Mouse (Mus musculus): ENCODE results near the gene Mrpl41. TPM values are rescaled to one million over a fixed set of nuclear protein-coding genes. Genes with fewer than 3 reads are reported as not detected.
"Not testable (repeated sequence)": the region's sequence is repeated elsewhere in the genome, so short reads cannot be mapped to it uniquely, and the experiment has no call there.

Mrpl41 gene
- polyA plus RNA-seq, 1 experiment from 2014 or later, result 115 TPM

GRCm38 (mm10) chr2:24996471-24996870, 21.6 kb upstream of the Mrpl41 start:
- H3K9ac ChIP-seq, result no peak overlapping the region
- H3K27me3 ChIP-seq (ENCODE audit: insufficient read depth, low read length), result no peaks in the 10 kb centered on the region
- H3K4me3 ChIP-seq (ENCODE audit: low read depth, low read length), result no peak overlapping the region
- no peak for DNase-seq
- no peaks in the 10 kb centered on the region for H3K4me1 ChIP-seq (ENCODE audit: insufficient read depth)
- no peak for ATAC-seq (ENCODE audit: insufficient read depth)
- H3K27ac ChIP-seq (ENCODE audit: low read depth), result no peak overlapping the region
- no peak for TF ChIP-seq CTCF (IDR thresholded peaks at IDR 0.05; ENCODE audit: low read depth)
- no peak overlapping the region for H3K4me2 ChIP-seq
- no peaks in the 10 kb centered on the region for H3K9me3 ChIP-seq (ENCODE audit: low read depth, low read length)
- no peaks in the 10 kb centered on the region for H3K36me3 ChIP-seq (ENCODE audit: insufficient read depth)
- WGBS, result 89% methylated on average over 2 of the region's 2 CpGs

- Histone ChIP-seq H3K36me3 (ENCODE audit: insufficient read depth) (0 out of 2 replicates have a peak, but pooled peaks cover 3% of the 10 kb centered on the region), H3K9ac (no peak overlapping the region), H3K4me1 (ENCODE audit: insufficient read depth) (no peaks in the 10 kb centered on the region), H3K27me3 (ENCODE audit: insufficient read depth, low read length) (no peaks in the 10 kb centered on the region), H3K9me3 (ENCODE audit: low read depth, low read length) (no peaks in the 10 kb centered on the region), H3K4me3 (ENCODE audit: low read depth, low read length) (no peak overlapping the region), H3K4me2 (no peak overlapping the region), H3K27ac (ENCODE audit: low read depth) (no peak overlapping the region)
- 89% methylated on average over 6 of the region's 6 CpGs for WGBS
- DNase-seq (no peak), ATAC-seq (ENCODE audit: insufficient read depth) (no peak)
- no peak for TF ChIP-seq CTCF (IDR thresholded peaks at IDR 0.05; ENCODE audit: low read depth)
Observed at GRCm38 (mm10) chr2:24995332-24995731, 20.4 kb upstream of the Mrpl41 start.

GRCm38 (mm10) chr2:24987762-24988161, 12.9 kb upstream of the Mrpl41 start:
- Histone ChIP-seq H3K27ac (ENCODE audit: low read depth) (no peak overlapping the region), H3K27me3 (ENCODE audit: insufficient read depth, low read length) (no peaks in the 10 kb centered on the region), H3K36me3 (ENCODE audit: insufficient read depth) (0 out of 2 replicates have a peak, but pooled peaks cover 8% of the 10 kb centered on the region), H3K4me3 (ENCODE audit: low read depth, low read length) (no peak overlapping the region), H3K9ac (no peak overlapping the region), H3K4me2 (no peak overlapping the region), H3K9me3 (ENCODE audit: low read depth, low read length) (no peaks in the 10 kb centered on the region), H3K4me1 (ENCODE audit: insufficient read depth) (no peaks in the 10 kb centered on the region)
- TF ChIP-seq CTCF (IDR thresholded peaks at IDR 0.05; ENCODE audit: low read depth), result no peak
- ATAC-seq (ENCODE audit: insufficient read depth), result no peak
- DNase-seq, result no peak
- WGBS, result 60% methylated on average over 2 of the region's 2 CpGs

- DNase-seq (no peak), ATAC-seq (ENCODE audit: insufficient read depth) (no peak)
- Histone ChIP-seq H3K9me3 (ENCODE audit: low read depth, low read length) (no peaks in the 10 kb centered on the region), H3K9ac (no peak overlapping the region), H3K27me3 (ENCODE audit: insufficient read depth, low read length) (no peaks in the 10 kb centered on the region), H3K4me3 (ENCODE audit: low read depth, low read length) (peak overlapping the region; percentile 14; the same call in 1 of the 2 replicates), H3K4me2 (peak overlapping the region; percentile 99), H3K4me1 (ENCODE audit: insufficient read depth) (peaks cover 4% of the 10 kb centered on the region; the same call in 1 of the 2 replicates), H3K36me3 (ENCODE audit: insufficient read depth) (peaks cover 10% of the 10 kb centered on the region), H3K27ac (ENCODE audit: low read depth) (no peak overlapping the region)
- TF ChIP-seq CTCF (IDR thresholded peaks at IDR 0.05; ENCODE audit: low read depth), result no peak
- 90% methylated on average over 5 of the region's 5 CpGs for WGBS
Observed at GRCm38 (mm10) chr2:24976960-24977359, 2.1 kb upstream of the Mrpl41 start.

- ATAC-seq (ENCODE audit: insufficient read depth) (peak; percentile 77), DNase-seq (peak; percentile 87)
- Histone ChIP-seq H3K27me3 (ENCODE audit: insufficient read depth, low read length) (no peaks in the 10 kb centered on the region), H3K4me1 (ENCODE audit: insufficient read depth) (peaks cover 4% of the 10 kb centered on the region; the same call in 1 of the 2 replicates), H3K4me2 (peak within 1 kb of the TSS; percentile 99), H3K27ac (ENCODE audit: low read depth) (peak within 1 kb of the TSS; percentile 92), H3K36me3 (ENCODE audit: insufficient read depth) (peaks cover 21% of the 10 kb centered on the region), H3K9ac (peak within 1 kb of the TSS; percentile 69), H3K4me3 (ENCODE audit: low read depth, low read length) (peak within 1 kb of the TSS; percentile 77), H3K9me3 (ENCODE audit: low read depth, low read length) (no peaks in the 10 kb centered on the region)
- TF ChIP-seq CTCF (IDR thresholded peaks at IDR 0.05; ENCODE audit: low read depth), result no peak
- under 1% methylated on average over 16 of the region's 16 CpGs for WGBS
Observed at GRCm38 (mm10) chr2:24975704-24976297, 903 bp upstream of the Mrpl41 start, which contains the start of gene Pnpla7. TSS of gene Pnpla7 (plus strand) at chr2:24976033.

- not testable (repeated sequence) for H3K27me3 ChIP-seq (ENCODE audit: insufficient read depth, low read length); ATAC-seq (ENCODE audit: insufficient read depth); DNase-seq; H3K4me1 ChIP-seq (ENCODE audit: insufficient read depth); H3K9me3 ChIP-seq (ENCODE audit: low read depth, low read length)
- H3K4me3 ChIP-seq (ENCODE audit: low read depth, low read length), result peak overlapping the region; percentile 77
- peak overlapping the region; percentile 99 for H3K4me2 ChIP-seq
- H3K36me3 ChIP-seq (ENCODE audit: insufficient read depth), result peaks cover 35% of the 10 kb centered on the region
- WGBS, result under 1% methylated on average over 17 of the region's 17 CpGs
- H3K27ac ChIP-seq (ENCODE audit: low read depth), result peak overlapping the region; percentile 51; the same call in 1 of the 2 replicates
- H3K9ac ChIP-seq, result peak overlapping the region; percentile 64
Observed at GRCm38 (mm10) chr2:24974452-24974851, 446 bp downstream of the Mrpl41 start.

GRCm38 (mm10) chr2:24970386-24970785, 4.5 kb downstream of the Mrpl41 start:
- no peaks in the 10 kb centered on the region for H3K9me3 ChIP-seq (ENCODE audit: low read depth, low read length)
- 77% methylated on average over 4 of the region's 4 CpGs for WGBS
- H3K9ac ChIP-seq, result no peak overlapping the region
- H3K4me3 ChIP-seq (ENCODE audit: low read depth, low read length), result no peak overlapping the region
- no peak for DNase-seq
- peaks cover 64% of the 10 kb centered on the region for H3K36me3 ChIP-seq (ENCODE audit: insufficient read depth)
- no peak overlapping the region for H3K4me2 ChIP-seq
- H3K4me1 ChIP-seq (ENCODE audit: insufficient read depth), result peaks cover 4% of the 10 kb centered on the region; the same call in 1 of the 2 replicates
- ATAC-seq (ENCODE audit: insufficient read depth), result no peak
- no peak for TF ChIP-seq CTCF (IDR thresholded peaks at IDR 0.05; ENCODE audit: low read depth)
- no peak overlapping the region for H3K27ac ChIP-seq (ENCODE audit: low read depth)
- no peaks in the 10 kb centered on the region for H3K27me3 ChIP-seq (ENCODE audit: insufficient read depth, low read length)

All from lung, embryonic 14.5 days (tissue).